Mouse (Mus musculus): ENCODE data around the gene Vps16. TPM values are rescaled to one million over a fixed set of nuclear protein-coding genes. Genes with fewer than 3 reads are reported as not detected.

Gene Vps16
- polyA plus RNA-seq, 1 experiment from 2014 or later, result 117 TPM

DNA sequence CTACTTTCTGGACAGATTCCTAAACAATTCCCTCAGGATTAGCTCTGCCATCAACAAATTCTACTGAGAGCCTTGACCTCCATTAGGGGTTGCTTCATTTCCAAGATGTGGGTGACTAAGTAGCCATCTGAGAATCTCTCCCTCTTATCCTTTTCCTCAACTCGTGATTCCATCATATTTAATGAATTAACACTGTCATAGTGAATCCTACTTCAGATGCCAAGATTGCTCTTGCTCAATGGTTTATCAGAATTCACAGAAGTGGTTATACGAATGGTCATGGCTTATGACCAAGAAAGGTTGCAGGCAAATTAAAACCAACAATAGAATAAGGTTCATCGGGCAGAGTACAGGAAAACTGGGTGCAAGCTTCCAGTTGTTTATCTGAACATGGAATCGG, 22.2 kb upstream of the Vps16 start:
- Histone ChIP-seq H3K36me3 (no peaks in the 10 kb centered on the region), H3K4me3 (no peak overlapping the region), H3K27me3 (ENCODE audit: low read depth, poor library complexity, severe bottlenecking) (peaks cover 22% of the 10 kb centered on the region), H3K27ac (replicated peaks) (no peak overlapping the region), H3K4me1 (peaks cover 25% of the 10 kb centered on the region), H3K9me3 (replicated peaks) (no peaks in the 10 kb centered on the region)
- no peak for DNase-seq (ENCODE audit: low spot score)
- WGBS, result 87% methylated on average over 4 of the region's 4 CpGs

DNA sequence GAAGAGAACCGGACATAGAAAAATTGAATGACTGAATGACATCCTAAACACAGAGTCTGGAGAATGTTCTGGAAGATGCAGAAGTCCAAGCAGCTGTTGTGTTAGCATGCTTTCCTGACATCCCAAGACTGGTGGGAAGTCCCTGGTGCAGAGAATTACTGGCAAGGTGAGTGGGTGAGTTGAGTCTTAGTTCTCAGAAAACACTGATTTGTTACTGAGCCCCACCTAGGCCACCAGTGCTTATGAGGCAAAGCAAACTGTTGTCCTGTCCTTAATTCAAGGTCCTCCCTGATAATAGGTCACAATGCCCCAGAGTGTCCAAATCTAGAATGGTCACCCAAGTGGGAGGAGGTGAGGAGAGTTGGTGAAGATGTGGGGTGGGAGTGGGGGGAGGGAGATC, 19.2 kb upstream of the Vps16 start, which contains the start of the genes Gm28372 and 1700020A23Rik:
Gene Gm28372, plus strand, starts transcription at position 301 of the 400 bp plus-strand sequence.
Gene 1700020A23Rik, plus strand, starts transcription at position 321 of the 400 bp plus-strand sequence.
- H3K36me3 ChIP-seq, result no peaks in the 10 kb centered on the region
- 90% methylated on average over 1 of the region's 1 CpGs for WGBS
- no peaks in the 10 kb centered on the region for H3K9me3 ChIP-seq (replicated peaks)
- peaks cover 16% of the 10 kb centered on the region for H3K4me1 ChIP-seq
- H3K27me3 ChIP-seq (ENCODE audit: low read depth, poor library complexity, severe bottlenecking), result 0 out of 2 replicates have a peak, but pooled peaks cover 2% of the 10 kb centered on the region
- no peak within 1 kb of the TSS for H3K27ac ChIP-seq (replicated peaks)
- no peak within 1 kb of the TSS for H3K4me3 ChIP-seq
- no peak for DNase-seq (ENCODE audit: low spot score)

DNA sequence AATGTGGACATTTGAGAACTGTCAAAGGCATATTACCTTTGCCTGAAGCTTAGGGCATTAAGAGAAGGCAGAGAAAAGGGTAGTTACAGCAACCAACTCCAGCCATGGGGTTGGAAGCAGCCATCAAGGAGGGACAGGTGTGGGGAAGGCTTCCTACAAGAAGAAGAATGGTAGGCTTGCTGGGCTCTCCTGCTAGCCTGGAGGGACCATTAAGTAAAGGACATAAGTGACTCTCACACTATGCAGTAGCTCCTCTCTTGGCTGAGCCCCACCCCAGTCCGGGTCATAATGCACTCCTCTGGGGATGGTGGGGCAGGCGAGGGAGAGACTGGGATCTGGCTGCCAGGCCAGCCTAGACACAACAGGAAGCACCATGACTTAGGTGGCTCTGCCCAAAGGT, 18.0 kb upstream of the Vps16 start, which contains the start of gene Tmem239:
Gene Tmem239, plus strand, starts transcription at position 301 of the 400 bp plus-strand sequence.
- Histone ChIP-seq H3K27ac (replicated peaks) (no peak within 1 kb of the TSS), H3K36me3 (no peaks in the 10 kb centered on the region), H3K27me3 (ENCODE audit: low read depth, poor library complexity, severe bottlenecking) (0 out of 2 replicates have a peak, but pooled peaks cover 2% of the 10 kb centered on the region), H3K4me1 (peaks cover 11% of the 10 kb centered on the region), H3K4me3 (no peak within 1 kb of the TSS), H3K9me3 (replicated peaks) (no peaks in the 10 kb centered on the region)
- WGBS, result 79% methylated on average over 2 of the region's 2 CpGs
- DNase-seq (ENCODE audit: low spot score), result no peak

DNA sequence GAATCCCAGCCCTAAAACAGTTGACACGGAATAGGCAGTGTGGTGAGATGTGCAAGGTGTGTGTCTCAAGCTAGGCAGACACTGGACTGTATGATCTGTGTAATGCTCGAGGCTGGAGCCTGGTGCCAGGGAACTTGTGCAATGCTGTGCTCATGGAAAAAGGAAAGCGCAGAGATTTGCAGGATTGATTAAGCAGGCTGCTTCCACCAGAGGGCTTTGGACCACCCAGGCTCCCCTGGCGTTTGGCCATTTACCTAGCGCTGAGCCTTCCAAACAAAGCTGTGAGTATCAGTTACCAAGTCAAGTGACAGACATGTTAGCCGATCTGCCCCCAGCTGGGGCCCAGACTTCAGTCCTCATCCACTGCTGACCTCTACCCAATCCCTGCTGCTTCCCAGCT, 15.9 kb upstream of the Vps16 start:
- peak; percentile 51 for DNase-seq (ENCODE audit: low spot score)
- WGBS, result 22% methylated on average over 6 of the region's 6 CpGs
- H3K36me3 ChIP-seq, result no peaks in the 10 kb centered on the region
- H3K4me3 ChIP-seq, result no peak overlapping the region
- H3K27ac ChIP-seq (replicated peaks), result no peak overlapping the region
- 0 out of 2 replicates have a peak, but pooled peaks cover 2% of the 10 kb centered on the region for H3K27me3 ChIP-seq (ENCODE audit: low read depth, poor library complexity, severe bottlenecking)
- peaks cover 13% of the 10 kb centered on the region for H3K4me1 ChIP-seq
- H3K9me3 ChIP-seq (replicated peaks), result no peaks in the 10 kb centered on the region

DNA sequence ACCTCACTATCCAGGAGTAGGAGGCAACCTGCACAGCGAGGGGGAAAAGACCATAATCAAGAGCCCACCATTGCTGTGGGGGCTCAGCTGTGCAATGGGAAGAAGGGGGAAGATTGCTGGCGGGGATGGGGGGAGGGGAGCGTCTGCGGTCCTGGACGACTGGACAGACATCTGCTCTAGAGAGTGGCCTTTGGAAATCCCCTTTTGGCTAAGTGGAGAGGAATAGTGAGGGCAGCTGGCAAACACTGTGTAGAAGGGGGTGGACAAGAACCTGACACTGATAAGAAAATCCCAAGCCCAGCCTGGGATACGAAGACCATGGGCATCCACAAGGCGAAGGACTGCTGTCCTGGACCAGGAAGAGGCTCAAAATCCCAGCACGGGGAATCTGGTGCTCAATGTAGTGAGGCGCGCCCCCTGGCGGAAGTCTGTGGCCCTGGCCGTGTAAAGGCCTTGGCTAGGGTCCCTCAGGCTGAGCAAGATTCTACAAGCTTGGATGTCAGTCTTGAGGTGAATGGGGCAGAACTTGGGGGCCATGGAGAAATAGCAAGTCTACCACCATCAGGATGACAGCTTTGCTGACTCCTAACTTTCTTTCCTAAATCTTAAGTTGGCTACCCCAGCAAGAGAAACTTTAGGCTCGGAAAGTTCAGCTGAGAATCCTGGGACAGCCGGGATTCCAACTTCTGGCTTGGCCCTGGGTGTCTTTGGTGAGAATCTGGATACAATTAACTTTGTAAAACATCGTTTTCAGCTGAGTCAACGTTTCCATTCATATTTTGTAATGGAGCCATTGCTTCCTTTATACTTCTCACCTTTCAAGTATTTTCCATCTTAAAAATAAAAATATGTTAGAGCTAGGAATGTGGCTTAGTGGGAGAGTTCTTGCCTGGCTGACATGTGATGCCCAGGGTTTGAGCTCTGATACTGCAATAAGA, 12.3 kb upstream of the Vps16 start:
- H3K4me3 ChIP-seq, result no peak overlapping the region
- no peaks in the 10 kb centered on the region for H3K27me3 ChIP-seq (ENCODE audit: low read depth, poor library complexity, severe bottlenecking)
- H3K36me3 ChIP-seq, result no peaks in the 10 kb centered on the region
- 38% methylated on average over 16 of the region's 16 CpGs for WGBS
- peaks cover 13% of the 10 kb centered on the region for H3K4me1 ChIP-seq
- DNase-seq (ENCODE audit: low spot score), result peak; percentile 86
- H3K9me3 ChIP-seq (replicated peaks), result no peaks in the 10 kb centered on the region
- H3K27ac ChIP-seq (replicated peaks), result 0 out of 2 replicates have a peak overlapping the region, but pooled peaks have one; percentile 6

DNA sequence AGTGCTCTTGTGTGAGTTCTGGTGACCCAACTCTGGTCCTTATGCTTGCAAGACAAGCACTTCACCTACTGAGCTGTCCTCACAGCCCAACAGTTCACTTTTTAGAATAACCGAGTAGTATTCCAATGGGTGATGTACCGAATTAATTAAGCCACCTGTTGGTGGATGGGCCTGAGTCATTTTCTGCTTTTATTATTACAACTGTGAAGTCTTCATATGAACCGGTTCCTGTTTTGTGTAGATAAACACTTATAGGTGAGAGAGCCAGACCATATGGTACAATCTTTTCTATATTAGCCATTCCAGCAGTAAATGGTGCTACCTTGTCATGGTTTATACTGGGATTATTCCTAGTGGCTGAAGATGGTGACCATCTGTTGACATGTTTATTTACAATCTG, 11.4 kb upstream of the Vps16 start:
- Histone ChIP-seq H3K27me3 (ENCODE audit: low read depth, poor library complexity, severe bottlenecking) (no peaks in the 10 kb centered on the region), H3K27ac (replicated peaks) (no peak overlapping the region), H3K9me3 (replicated peaks) (no peaks in the 10 kb centered on the region), H3K36me3 (no peaks in the 10 kb centered on the region), H3K4me3 (no peak overlapping the region), H3K4me1 (peaks cover 13% of the 10 kb centered on the region)
- WGBS, result 84% methylated on average over 3 of the region's 3 CpGs
- DNase-seq (ENCODE audit: low spot score), result no peak

DNA sequence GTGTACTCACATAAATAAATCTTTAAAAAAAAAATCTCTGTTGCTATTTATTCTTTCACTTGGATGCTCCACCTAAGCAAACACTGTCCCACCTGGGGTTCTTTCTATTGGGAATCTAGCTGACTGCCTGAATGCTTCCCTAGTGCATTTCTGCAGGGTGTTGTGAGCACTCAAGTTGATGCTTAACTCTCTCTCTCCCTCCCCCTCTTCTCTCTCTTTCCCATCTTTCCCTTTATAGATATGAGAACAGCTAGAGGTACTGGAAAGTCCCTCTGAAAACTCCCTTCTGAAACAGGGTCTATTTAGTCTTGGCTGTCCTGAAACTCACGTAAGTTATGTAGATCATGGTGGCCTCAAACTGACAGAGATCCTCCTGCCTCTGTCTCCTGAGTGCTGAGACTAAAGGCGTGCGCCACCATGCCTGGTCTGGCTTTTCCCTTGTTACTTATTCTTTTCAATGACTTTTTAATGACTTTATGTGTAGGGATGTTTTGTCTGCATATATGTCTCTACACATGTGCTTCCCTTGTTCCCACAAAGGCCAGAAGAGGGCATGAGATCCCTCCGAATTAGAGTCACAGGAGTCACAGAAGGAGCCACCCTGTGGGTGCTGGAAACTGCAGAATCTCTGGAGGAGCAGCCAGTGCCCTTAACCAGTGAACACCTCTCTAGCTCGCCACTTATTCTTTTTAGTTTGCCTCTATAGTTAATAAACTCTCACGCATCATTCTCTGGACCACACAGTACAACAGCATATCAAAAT, 9.9 kb upstream of the Vps16 start:
- WGBS, result 81% methylated on average over 6 of the region's 6 CpGs
- Histone ChIP-seq H3K27me3 (ENCODE audit: low read depth, poor library complexity, severe bottlenecking) (no peaks in the 10 kb centered on the region), H3K4me3 (no peak overlapping the region), H3K9me3 (replicated peaks) (no peaks in the 10 kb centered on the region), H3K36me3 (peaks cover 10% of the 10 kb centered on the region), H3K4me1 (peaks cover 7% of the 10 kb centered on the region), H3K27ac (replicated peaks) (no peak overlapping the region)
- no peak for DNase-seq (ENCODE audit: low spot score)

DNA sequence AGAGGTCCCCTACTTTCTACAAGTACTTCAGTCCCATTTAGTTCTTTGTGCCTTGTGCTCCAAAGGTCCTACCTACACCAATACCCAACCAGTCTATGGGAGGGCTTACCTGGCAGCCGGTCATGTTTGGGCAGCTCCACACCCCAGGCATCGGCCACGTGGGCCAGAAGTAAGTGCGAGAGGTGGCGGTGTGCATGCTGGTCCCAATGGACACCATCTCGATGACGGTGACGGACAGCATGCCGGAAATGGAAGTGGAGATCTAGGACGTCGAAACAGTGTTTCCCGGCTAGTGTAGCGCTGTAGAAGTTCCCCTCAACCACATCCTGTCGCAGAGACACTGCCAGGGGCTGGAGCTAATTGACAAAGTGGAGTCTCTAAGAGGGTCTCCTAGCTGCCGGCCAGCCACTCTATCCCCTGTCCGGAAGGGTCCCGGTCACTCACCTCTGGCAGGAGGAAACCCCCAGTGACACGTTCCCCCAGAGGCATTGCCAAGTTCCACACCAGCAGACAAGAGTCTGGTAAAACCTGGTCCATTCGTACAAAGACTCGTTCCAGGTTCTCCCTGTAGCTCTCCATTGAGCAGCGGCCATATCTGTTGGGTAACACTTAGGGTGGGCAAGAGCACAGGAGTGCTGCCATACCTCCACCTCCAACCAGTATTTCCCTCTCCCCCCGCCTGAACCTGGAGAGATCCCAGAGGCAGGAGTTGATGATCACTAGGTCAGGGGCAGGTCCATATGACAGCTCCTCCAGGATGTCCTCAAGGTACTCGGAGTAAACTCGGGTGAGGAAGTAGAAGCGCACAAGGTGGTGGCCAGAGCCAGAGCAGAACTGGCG, 2.1 kb upstream of the Vps16 start:
- H3K27ac ChIP-seq (replicated peaks), result no peak overlapping the region
- H3K4me1 ChIP-seq, result peaks cover 33% of the 10 kb centered on the region
- no peak for DNase-seq (ENCODE audit: low spot score)
- H3K27me3 ChIP-seq (ENCODE audit: low read depth, poor library complexity, severe bottlenecking), result peaks cover 14% of the 10 kb centered on the region
- 95% methylated on average over 26 of the region's 26 CpGs for WGBS
- H3K9me3 ChIP-seq (replicated peaks), result no peaks in the 10 kb centered on the region
- H3K36me3 ChIP-seq, result peaks cover 43% of the 10 kb centered on the region
- H3K4me3 ChIP-seq, result no peak overlapping the region

DNA sequence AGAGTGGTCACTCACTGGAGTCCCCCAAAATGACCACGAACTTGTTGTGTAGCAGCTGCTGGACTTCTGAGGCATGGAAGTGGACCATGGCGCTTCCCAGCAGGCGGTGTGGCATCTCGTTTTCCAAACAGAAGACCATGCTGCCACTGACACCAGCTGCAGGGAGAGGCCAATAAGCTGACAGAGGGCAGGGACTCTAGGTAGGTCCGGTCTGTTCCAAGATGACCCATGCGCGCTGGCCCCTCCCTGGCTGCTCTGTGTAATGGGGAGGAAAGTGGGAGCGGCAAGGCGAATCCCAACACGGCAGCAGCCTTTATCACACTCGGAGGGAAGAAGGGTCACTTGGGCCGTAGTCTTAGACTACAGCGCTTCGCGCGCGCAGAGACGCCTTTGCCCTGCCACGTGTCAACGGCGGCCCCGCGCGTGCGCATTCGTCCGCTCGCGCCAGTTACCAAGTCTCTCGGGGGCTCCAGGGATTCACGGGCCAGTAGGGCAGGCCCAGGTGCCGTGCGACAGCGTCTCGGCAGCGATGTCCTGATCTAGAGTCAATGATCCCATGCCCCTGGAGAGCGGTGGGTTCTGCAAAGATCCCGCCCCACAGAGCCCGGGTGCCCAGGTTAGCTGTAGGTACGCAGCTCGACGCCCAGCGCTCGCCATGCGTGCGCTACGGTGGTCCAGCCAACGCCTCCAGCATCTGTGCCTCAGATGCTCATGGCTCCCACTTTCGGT, 578 bp upstream of the Vps16 start:
- 19% methylated on average over 49 of the region's 49 CpGs for WGBS
- Histone ChIP-seq H3K36me3 (peaks cover 49% of the 10 kb centered on the region), H3K27me3 (ENCODE audit: low read depth, poor library complexity, severe bottlenecking) (peaks cover 14% of the 10 kb centered on the region), H3K9me3 (replicated peaks) (no peaks in the 10 kb centered on the region), H3K4me3 (peak overlapping the region; percentile 65), H3K27ac (replicated peaks) (peak overlapping the region; percentile 91), H3K4me1 (peaks cover 33% of the 10 kb centered on the region)
- peak; percentile 82 for DNase-seq (ENCODE audit: low spot score)

DNA sequence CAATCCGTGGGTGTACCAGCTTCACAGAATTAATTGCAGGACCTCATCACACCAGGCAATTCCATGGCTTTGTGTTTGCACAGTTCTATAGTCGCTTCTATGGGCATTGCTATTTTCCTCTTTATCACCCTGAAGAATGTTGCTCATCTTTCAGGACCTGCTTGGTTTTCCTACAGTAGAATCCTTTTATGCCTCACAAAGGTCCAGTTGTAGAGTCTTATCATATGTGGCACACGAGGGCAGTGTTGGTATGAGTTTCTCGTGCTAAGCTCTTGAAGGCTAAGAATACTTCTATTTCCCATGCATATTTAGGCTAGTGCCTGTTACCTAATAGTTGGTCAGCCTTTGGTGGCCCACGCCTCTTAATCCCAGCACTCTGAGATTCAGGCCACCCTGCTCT, 973 bp downstream of the Vps16 start:
- Histone ChIP-seq H3K36me3 (peaks cover 38% of the 10 kb centered on the region), H3K27ac (replicated peaks) (peak overlapping the region; percentile 91), H3K9me3 (replicated peaks) (no peaks in the 10 kb centered on the region), H3K27me3 (ENCODE audit: low read depth, poor library complexity, severe bottlenecking) (peaks cover 14% of the 10 kb centered on the region), H3K4me3 (peak overlapping the region; percentile 65), H3K4me1 (peaks cover 33% of the 10 kb centered on the region)
- DNase-seq (ENCODE audit: low spot score), result no peak
- 62% methylated on average over 5 of the region's 5 CpGs for WGBS

DNA sequence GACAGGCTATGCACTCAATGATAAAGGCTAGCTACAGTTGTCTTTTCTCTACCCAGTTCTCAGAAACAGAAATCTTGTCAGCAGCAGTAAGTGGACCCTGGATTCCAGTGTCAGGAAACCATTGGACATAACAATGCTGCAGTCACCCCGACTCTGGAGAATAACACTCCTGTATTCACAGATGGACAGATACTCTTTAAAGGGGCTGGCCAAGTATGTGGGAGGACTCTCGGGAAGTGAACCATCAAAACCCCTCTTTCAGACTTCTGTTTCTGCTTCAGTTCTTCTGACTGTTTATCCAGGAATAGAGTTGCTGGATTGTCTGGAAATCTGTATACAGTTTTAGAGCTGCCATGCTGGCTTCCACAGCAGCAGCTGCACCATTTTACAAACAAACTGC, 5.7 kb downstream of the Vps16 start:
- Histone ChIP-seq H3K36me3 (peaks cover 32% of the 10 kb centered on the region), H3K4me1 (peaks cover 7% of the 10 kb centered on the region), H3K27me3 (ENCODE audit: low read depth, poor library complexity, severe bottlenecking) (no peaks in the 10 kb centered on the region), H3K4me3 (no peak overlapping the region), H3K27ac (replicated peaks) (no peak overlapping the region), H3K9me3 (replicated peaks) (no peaks in the 10 kb centered on the region)
- 76% methylated on average over 2 of the region's 2 CpGs for WGBS
- DNase-seq (ENCODE audit: low spot score), result no peak
